ENCODE assay signal across 8 mouse cellular contexts in the genomic region with DNA sequence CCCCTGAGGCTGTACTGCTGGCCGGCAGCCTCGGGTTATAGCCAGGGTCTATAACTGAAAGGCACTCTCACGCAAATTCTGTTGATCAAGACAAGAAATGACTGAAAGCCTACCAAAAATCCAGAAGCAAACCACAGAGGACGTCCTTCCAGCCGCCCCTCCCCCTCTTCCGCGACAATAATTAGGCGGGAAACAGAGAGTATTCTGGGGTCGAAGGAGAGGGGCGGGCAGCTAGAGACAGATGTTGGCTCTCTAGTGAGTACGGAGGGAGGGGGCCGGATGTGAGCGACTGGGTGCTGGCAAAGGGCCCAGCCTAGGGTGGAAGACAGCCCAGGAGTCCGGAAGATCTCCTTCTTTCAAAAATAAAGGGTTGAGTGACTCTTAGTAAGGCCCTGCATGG. TPM values are rescaled to one million over a fixed set of nuclear protein-coding genes. Genes with fewer than 3 reads are reported as not detected.
DNase-seq lines count a peak whose midpoint lies in the region; ATAC-seq and TF ChIP-seq lines count a peak whose summit lies in the region.

TSS of gene Fam173a (minus strand) at position 287 of the 400 bp plus-strand sequence.

- no peak for TF ChIP-seq POLR2A in embryonic fibroblast, embryonic 13.5 days (IDR thresholded peaks at IDR 0.05; ENCODE audit: low read depth, low read length)

- peak within 1 kb of the TSS; percentile 93 for H3K4me2 ChIP-seq in heart, embryonic 12.5 days
- peak within 1 kb of the TSS; percentile 79 for H3K4me2 ChIP-seq in kidney, embryonic 15.5 days
- H3K4me2 ChIP-seq in liver, embryonic 11.5 days = peak within 1 kb of the TSS; percentile 82

- peak within 1 kb of the TSS; percentile 86 for H3K27ac ChIP-seq in embryonic fibroblast, embryonic 13.5 days (ENCODE audit: insufficient read depth, low read length)
- H3K27ac ChIP-seq in heart, embryonic 12.5 days (ENCODE audit: poor library complexity, severe bottlenecking) = peak within 1 kb of the TSS; percentile 85
- H3K27ac ChIP-seq in kidney, embryonic 15.5 days = peak within 1 kb of the TSS; percentile 98
- peak within 1 kb of the TSS; percentile 94 for H3K27ac ChIP-seq in liver, embryonic 11.5 days (ENCODE audit: low read depth, low read length)

- H3K4me3 ChIP-seq in embryonic fibroblast, embryonic 13.5 days (ENCODE audit: insufficient read depth, low read length) = peak within 1 kb of the TSS; percentile 55
- H3K4me3 ChIP-seq in heart, embryonic 12.5 days = peak within 1 kb of the TSS; percentile 77
- peak within 1 kb of the TSS; percentile 78 for H3K4me3 ChIP-seq in kidney, embryonic 15.5 days (replicated peaks)
- peak within 1 kb of the TSS; percentile 85 for H3K4me3 ChIP-seq in liver, embryonic 11.5 days (ENCODE audit: low read depth, low read length)

- ATAC-seq in heart, embryonic 12.5 days (ENCODE audit: insufficient number of reproducible peaks, low FRiP score) = peak; percentile 58
- ATAC-seq in kidney, embryonic 15.5 days (replicated peaks; ENCODE audit: low FRiP score) = peak; percentile 59; the same call in 1 of the 2 replicates
- peak; percentile 46; the same call in 1 of the 2 replicates for ATAC-seq in liver, embryonic 11.5 days (replicated peaks; ENCODE audit: low FRiP score)
- ATAC-seq in monocyte, adult 5-6 weeks (replicated peaks; ENCODE audit: insufficient number of reproducible peaks, low FRiP score, low TSS enrichment, poor library complexity, severe bottlenecking) = no peak

- no peaks in the 10 kb centered on the region for H3K27me3 ChIP-seq in heart, embryonic 12.5 days (replicated peaks)
- H3K27me3 ChIP-seq in kidney, embryonic 15.5 days = no peaks in the 10 kb centered on the region
- no peaks in the 10 kb centered on the region for H3K27me3 ChIP-seq in liver, embryonic 11.5 days (replicated peaks; ENCODE audit: control insufficient read depth, insufficient read depth, low read length)

- H3K9me3 ChIP-seq in heart, embryonic 12.5 days (replicated peaks) = no peaks in the 10 kb centered on the region
- H3K9me3 ChIP-seq in kidney, embryonic 15.5 days (replicated peaks) = no peaks in the 10 kb centered on the region
- H3K9me3 ChIP-seq in liver, embryonic 11.5 days (ENCODE audit: control insufficient read depth, low read length) = no peaks in the 10 kb centered on the region

- 1% methylated on average over 14 of the region's 14 CpGs for WGBS in heart, embryonic 12.5 days
- WGBS in kidney, embryonic 15.5 days = 0% methylated on average over 14 of the region's 14 CpGs
- 1% methylated on average over 14 of the region's 14 CpGs for WGBS in liver, embryonic 11.5 days

- peaks cover 7% of the 10 kb centered on the region; the same call in 1 of the 2 replicates for H3K4me1 ChIP-seq in embryonic fibroblast, embryonic 13.5 days (ENCODE audit: control insufficient read depth, insufficient read depth, low read length)
- H3K4me1 ChIP-seq in heart, embryonic 12.5 days (replicated peaks) = peaks cover 53% of the 10 kb centered on the region
- H3K4me1 ChIP-seq in kidney, embryonic 15.5 days = peaks cover 61% of the 10 kb centered on the region
- H3K4me1 ChIP-seq in liver, embryonic 11.5 days (replicated peaks; ENCODE audit: control insufficient read depth, insufficient read depth, low read length) = peaks cover 32% of the 10 kb centered on the region

- peak within 1 kb of the TSS; percentile 82 for H3K9ac ChIP-seq in heart, embryonic 12.5 days
- H3K9ac ChIP-seq in kidney, embryonic 15.5 days = peak within 1 kb of the TSS; percentile 73
- peak within 1 kb of the TSS; percentile 81 for H3K9ac ChIP-seq in liver, embryonic 11.5 days (ENCODE audit: low read depth, low read length)

- peak; percentile 95 for DNase-seq in 416B (ENCODE audit: low read depth)
- peak; percentile 84 for DNase-seq in adrenal gland, adult 2 months
- DNase-seq in liver, embryonic 11.5 days (ENCODE audit: low spot score) = peak; percentile 71
- peak; percentile 75 to 86 for DNase-seq in spleen, postnatal 4 days (ENCODE audit: low spot score in 2 of 2)

- TF ChIP-seq CTCF in embryonic fibroblast, embryonic 13.5 days (IDR thresholded peaks at IDR 0.05; ENCODE audit: borderline replicate concordance, insufficient read depth, low read length) = no peak

- H3K36me3 ChIP-seq in heart, embryonic 12.5 days = peaks cover 24% of the 10 kb centered on the region
- peaks cover 31% of the 10 kb centered on the region for H3K36me3 ChIP-seq in kidney, embryonic 15.5 days
- H3K36me3 ChIP-seq in liver, embryonic 11.5 days (ENCODE audit: control insufficient read depth, insufficient read depth, low read length) = no peaks in the 10 kb centered on the region; the same call in 1 of the 2 replicates

RNA-seq across cellular contexts. Expression of gene Fam173a, which starts in this region (rescaled TPM):
- total RNA-seq in adrenal gland, adult 2 months (2021) = 10 to 100 TPM; 52.0 to 81.1 TPM
- polyA plus RNA-seq in adrenal gland, adult 2 months (2012; rRNA removed) = 125 and 146 TPM in 2 replicates
- polyA plus RNA-seq in embryonic fibroblast, embryonic 13.5 days (2011; ENCODE audit: insufficient read length, low read depth, missing spikeins) = 25.4 and 26.4 TPM in 2 replicates
- polyA plus RNA-seq in heart, embryonic 12.5 days (2016; fragmentation: Nextera tagmentation; extraction: Ambion mirVana) = 67.3 and 68.2 TPM in 2 replicates
- 91.7 and 101 TPM in 2 replicates for polyA plus RNA-seq in kidney, embryonic 15.5 days (2015; fragmentation: Nextera tagmentation; extraction: Ambion mirVana)
- 83.7 and 83.8 TPM in 2 replicates for polyA plus RNA-seq in liver, embryonic 11.5 days (2014; fragmentation: Nextera tagmentation; extraction: Ambion mirVana)
- total RNA-seq in monocyte, adult 5-6 weeks (2017) = 30.7 to 53.7 TPM (median 38.7 TPM) in 3 replicates
